Mouse (Mus musculus) gastrocnemius, postnatal 4 days (tissue): ENCODE measurements around the gene Per1. TPM values are rescaled to one million over a fixed set of nuclear protein-coding genes. Genes with fewer than 3 reads are reported as not detected.
A peak's percentile ranks its signal among the peaks of the same experiment; 100 is the strongest.

Experiments used
- DNase-seq, 2 experiments: peaks; one replicate each; pipeline ENCODE4 v3.0.0; 2021 to 2022; ENCODE audit warnings: low spot score in 2 of 2, mixed read lengths in 2 of 2
- total RNA-seq, 2 experiments: library from RNA; stranded (reverse); gene quantifications; 2 replicates each; pipeline ENCODE4 v1.2.3; 2021

The Per1 gene
- total RNA-seq, 2 experiments from 2014 or later, result 32.1 to 49.3 TPM

DNA sequence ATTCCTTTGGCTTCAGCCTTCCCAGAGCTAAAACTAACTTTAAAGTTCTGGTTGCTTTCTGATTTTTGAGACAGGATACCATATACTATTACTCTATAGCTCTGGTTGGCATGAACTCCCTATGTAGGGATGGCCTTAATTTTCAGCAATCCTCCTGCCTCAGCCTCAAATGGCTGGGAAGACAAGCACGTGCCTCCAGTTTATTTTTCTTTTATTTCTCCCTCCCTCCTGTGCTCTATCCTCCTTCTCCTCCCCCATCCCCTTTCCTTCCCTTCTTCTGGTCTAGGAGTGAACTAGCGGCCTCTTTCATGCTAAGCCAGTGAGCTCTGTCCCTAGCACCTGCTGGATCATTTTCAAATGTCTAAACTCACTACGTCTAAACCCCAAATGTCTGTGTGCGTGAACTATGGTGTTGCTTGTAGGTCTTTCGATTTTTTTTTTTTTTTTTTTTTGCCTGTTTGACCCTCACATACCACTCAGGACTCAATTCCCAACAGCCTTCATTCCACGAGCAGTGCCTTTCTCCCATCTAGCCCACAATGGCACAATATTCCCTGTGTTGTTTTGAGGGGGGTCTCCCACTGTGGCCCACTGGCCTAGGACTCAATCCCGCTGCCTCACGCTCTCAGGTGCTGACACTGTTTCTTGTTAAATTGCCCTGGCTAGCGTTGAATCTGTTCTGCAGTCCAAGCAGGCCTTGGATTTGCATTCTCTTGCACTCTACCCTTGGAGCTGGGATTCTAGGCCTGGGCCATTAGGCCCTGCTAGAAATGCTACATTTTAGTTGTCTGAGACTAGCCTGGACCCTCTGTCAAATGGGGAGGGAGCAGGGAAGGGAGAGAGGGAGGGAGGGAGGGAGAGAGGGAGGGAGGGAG lies 30.5 kb upstream of the Per1 start:
- no peak for DNase-seq

- DNase-seq, result no peak
These were observed 29.6 kb upstream of the Per1 start for GRCm38 (mm10) chr11:69065394-69065925.

DNA sequence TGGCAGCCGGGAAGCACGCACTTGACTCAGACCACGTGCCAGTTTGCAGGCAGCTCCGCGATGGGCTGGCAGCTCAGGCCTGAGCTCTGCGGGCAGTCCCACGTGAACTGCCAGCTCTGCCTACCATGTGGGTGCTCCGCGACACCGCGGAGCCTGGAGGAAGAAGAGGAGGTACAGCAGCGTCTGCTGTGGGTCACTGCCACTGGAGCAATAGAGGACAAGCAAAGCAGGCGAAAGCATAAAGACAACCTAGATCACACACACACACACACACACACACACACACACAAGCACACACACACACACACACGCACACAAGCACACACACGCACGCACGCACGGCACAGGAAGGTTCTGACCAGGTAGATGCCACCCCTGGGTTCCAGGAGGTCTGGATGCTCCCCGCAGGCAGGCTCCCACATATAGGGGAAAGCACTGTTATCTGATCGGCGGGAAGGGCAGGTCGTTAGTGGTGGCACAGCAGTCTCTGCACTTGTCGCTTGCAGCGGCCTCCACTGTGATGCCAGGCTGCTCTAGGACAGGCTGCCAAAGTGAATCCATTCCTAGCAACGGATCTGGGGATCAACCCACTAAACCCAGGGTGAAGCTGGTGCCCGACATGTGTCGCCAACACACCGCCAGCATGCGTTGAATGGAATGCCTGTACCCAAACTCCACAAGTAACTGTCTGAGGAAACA lies 28.7 kb upstream of the Per1 start:
- no peak for DNase-seq

DNA sequence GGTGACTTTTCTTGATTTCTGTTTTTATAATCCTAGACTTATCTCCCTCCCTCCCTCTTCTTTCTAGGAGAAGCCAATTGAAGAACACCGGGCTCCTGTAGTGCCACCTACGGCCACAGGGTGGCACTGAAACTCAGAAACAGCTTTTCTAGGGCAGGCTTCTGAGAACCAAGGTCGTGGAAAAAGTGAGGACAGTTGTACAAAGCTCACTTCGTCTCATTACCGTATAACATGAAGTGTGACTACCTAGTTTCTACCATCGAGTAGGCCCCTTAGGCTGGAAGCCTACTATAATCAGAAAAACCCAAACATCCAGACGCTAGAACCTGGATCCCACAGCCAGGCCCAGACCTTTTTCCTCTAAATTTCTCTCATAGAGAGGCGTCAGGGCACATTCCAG lies 28.1 kb upstream of the Per1 start:
- DNase-seq, result peak; percentile 83 to 85

DNA sequence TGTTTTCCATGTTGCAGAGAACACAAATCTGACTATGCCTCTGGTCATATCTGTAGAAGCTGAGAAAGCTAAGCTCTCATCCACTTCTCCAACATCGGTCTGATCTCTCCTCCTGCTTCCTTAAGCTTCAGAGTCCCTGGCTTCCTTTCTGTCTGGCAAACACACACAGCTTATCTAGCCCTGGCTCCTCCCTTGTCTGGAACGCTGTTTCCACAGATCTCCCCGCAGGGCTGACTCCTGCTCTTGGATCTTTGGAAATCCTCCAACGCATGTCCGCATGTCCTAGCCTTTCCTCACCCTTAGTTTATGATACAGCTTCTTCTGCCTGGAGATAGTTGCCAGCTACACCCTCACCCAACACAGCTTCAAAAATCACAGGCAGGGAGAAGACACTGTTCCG lies 27.4 kb upstream of the Per1 start:
- no peak for DNase-seq

- no peak for DNase-seq
These were observed 24.9 kb upstream of the Per1 start for GRCm38 (mm10) chr11:69070093-69070492.

GRCm38 (mm10) chr11:69070590-69071222 lies 24.3 kb upstream of the Per1 start, which contains the start of gene Tmem107:
Gene Tmem107, plus strand, starts transcription at chr11:69070806.
- DNase-seq, result peak; percentile 84 to 96

GRCm38 (mm10) chr11:69071262-69071661 lies 23.8 kb upstream of the Per1 start:
- DNase-seq, result no peak

- DNase-seq, result no peak
These were observed 22.8 kb upstream of the Per1 start for GRCm38 (mm10) chr11:69072234-69072633.

GRCm38 (mm10) chr11:69072666-69073064 lies 22.4 kb upstream of the Per1 start:
- DNase-seq, result no peak

DNA sequence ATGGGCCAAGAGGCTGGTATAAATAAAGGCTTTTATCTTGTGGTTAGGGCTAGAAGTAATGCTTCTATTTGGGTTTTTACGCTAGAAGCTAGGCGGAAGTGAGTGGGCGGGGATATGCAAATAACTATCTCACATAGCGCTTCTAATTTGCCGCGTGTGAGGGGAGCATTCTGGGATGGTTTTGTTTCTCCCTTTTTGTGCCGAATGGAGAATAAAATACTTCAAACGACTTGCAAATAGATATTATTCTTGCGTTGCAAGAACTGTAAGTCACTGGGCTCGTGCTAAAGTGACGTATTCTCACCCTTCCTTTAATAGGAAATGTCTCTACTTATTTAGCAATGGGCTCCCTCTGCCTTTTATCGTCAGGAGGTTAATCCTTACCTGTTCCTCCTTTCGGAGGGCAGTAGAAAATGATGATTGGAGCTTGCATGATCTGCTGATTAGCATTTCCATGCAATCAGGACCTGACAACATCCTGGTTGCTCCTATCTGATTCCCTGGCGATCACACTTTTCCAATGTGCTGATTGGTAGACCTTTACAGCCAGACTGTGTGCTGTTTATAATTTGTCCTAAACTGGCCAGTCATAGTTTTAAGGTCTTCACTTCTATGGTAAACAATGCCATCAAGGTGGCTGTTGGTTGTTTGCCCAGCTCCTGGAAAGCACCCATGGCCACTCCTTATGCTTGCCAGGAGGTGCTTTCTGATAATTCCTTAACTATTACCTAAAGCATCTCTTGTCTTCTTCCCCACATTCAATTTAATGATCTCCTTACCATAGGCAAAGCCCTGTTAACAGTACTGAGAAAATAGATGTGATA lies 21.7 kb upstream of the Per1 start:
- DNase-seq, result peak in 1 of 2 experiments; percentile 81

DNA sequence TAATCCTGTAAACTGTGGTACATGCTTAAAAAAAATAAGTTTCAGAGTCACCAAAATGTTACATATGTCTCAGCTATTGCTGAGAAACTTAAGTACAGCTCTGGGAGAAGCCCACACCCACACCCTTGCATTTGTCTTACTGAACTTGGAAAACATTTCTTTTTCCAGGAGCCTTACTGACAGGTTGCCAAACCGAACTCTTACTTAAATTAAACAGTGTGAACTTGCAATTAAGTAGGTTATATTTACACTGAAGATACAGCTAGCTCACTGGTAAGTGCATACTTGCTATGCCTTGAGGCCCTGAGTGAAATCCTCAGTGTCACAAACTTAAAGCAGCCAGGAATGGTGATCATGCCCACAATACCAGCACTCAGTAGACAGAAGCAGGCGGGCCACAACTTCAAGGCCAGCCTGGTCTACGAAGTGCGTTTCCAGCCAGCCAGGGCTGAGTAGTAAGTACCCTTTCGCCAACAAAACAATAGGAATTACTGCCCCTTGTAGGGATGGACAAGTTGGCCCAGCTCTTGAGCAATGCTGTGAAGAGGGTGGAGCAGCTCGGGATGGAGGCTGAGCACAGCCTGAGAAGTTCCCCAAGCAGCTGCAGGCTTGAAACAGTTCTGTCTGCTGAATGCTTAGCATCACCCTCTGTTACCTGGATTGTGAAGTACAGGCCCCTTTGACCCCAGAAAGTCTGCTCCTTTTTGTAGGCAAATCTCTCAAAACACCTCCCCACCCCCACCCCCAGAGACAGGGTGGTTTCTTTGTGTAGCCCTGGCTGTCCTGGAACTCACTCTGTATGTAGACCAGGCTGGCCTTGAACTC lies 20.9 kb upstream of the Per1 start:
- DNase-seq, result no peak

GRCm38 (mm10) chr11:69074776-69075069 lies 20.3 kb upstream of the Per1 start:
- no peak for DNase-seq

GRCm38 (mm10) chr11:69075764-69076479 lies 19.1 kb upstream of the Per1 start:
- no peak for DNase-seq

DNA sequence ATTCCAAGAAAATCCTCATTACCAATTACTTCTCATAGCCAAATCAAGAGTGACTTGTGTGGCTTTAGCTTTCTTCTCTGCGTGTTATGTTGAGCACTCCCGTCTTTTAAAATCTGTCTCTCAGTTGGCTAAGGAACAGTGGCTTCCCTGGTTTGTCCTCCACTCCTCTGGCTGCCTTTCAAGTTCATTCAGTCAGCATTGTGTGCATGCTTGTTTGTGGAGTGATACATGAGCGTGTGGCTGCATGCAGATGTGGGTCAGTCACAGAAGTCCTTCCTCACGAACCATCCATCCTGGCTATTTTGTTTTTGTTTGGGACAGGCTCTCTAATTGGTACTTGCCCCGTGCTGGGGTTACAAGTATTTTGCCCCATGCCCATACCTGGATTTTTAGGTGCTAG lies 18.4 kb upstream of the Per1 start:
- DNase-seq, result no peak

GRCm38 (mm10) chr11:69077316-69077715 lies 17.7 kb upstream of the Per1 start:
- no peak for DNase-seq

- no peak for DNase-seq
These were observed 17.0 kb upstream of the Per1 start for GRCm38 (mm10) chr11:69078041-69078440.

- no peak for DNase-seq
These were observed 16.1 kb upstream of the Per1 start for GRCm38 (mm10) chr11:69078805-69079438.
